Mouse (Mus musculus): Measurements from ENCODE around the gene Nphs2. TPM values are rescaled to one million over a fixed set of nuclear protein-coding genes. Genes with fewer than 3 reads are reported as not detected.
"Not testable (repeated sequence)": the region's sequence is repeated elsewhere in the genome, so short reads cannot be mapped to it uniquely, and the experiment has no call there.

Nphs2 gene
- polyA plus RNA-seq, 1 experiment from 2014 or later, result 0.13 TPM

GRCm38 (mm10) chr1:156285541-156285896 is 25.0 kb upstream of the Nphs2 start:
- Histone ChIP-seq H3K27me3 (ENCODE audit: control insufficient read depth, insufficient read depth, low read depth, low read length) (no peaks in the 10 kb centered on the region), H3K4me2 (ENCODE audit: low read depth, low read length) (no peak overlapping the region), H3K4me3 (ENCODE audit: low read length) (no peak overlapping the region), H3K9ac (ENCODE audit: low read length) (no peak overlapping the region), H3K27ac (ENCODE audit: low read length) (no peak overlapping the region), H3K36me3 (ENCODE audit: control insufficient read depth, insufficient read depth, low read length) (no peaks in the 10 kb centered on the region), H3K9me3 (ENCODE audit: control insufficient read depth, low read length) (peaks cover 2% of the 10 kb centered on the region; the same call in 1 of the 2 replicates), H3K4me1 (replicated peaks; ENCODE audit: control insufficient read depth, insufficient read depth, low read length) (no peaks in the 10 kb centered on the region)
- ATAC-seq (ENCODE audit: low read depth), result no peak
- WGBS, result 77% methylated on average over 5 of the region's 5 CpGs

GRCm38 (mm10) chr1:156288556-156289221 is 21.8 kb upstream of the Nphs2 start:
- Histone ChIP-seq H3K27ac (ENCODE audit: low read length) (no peak overlapping the region), H3K27me3 (ENCODE audit: control insufficient read depth, insufficient read depth, low read depth, low read length) (no peaks in the 10 kb centered on the region), H3K4me2 (ENCODE audit: low read depth, low read length) (no peak overlapping the region), H3K9me3 (ENCODE audit: control insufficient read depth, low read length) (peaks cover 2% of the 10 kb centered on the region; the same call in 1 of the 2 replicates), H3K4me1 (replicated peaks; ENCODE audit: control insufficient read depth, insufficient read depth, low read length) (no peaks in the 10 kb centered on the region), H3K4me3 (ENCODE audit: low read length) (no peak overlapping the region), H3K36me3 (ENCODE audit: control insufficient read depth, insufficient read depth, low read length) (no peaks in the 10 kb centered on the region), H3K9ac (ENCODE audit: low read length) (no peak overlapping the region)
- WGBS, result 73% methylated on average over 9 of the region's 9 CpGs
- no peak for ATAC-seq (ENCODE audit: low read depth)

- WGBS, result 52% methylated on average over 10 of the region's 10 CpGs
- not testable (repeated sequence) for H3K9me3 ChIP-seq (ENCODE audit: control insufficient read depth, low read length); H3K27ac ChIP-seq (ENCODE audit: low read length); H3K27me3 ChIP-seq (ENCODE audit: control insufficient read depth, insufficient read depth, low read depth, low read length); H3K4me2 ChIP-seq (ENCODE audit: low read depth, low read length); ATAC-seq (ENCODE audit: low read depth); H3K4me3 ChIP-seq (ENCODE audit: low read length); H3K36me3 ChIP-seq (ENCODE audit: control insufficient read depth, insufficient read depth, low read length); H3K4me1 ChIP-seq (replicated peaks; ENCODE audit: control insufficient read depth, insufficient read depth, low read length); H3K9ac ChIP-seq (ENCODE audit: low read length)
These were observed 21.3 kb upstream of the Nphs2 start for GRCm38 (mm10) chr1:156289222-156289587.

GRCm38 (mm10) chr1:156290016-156290415 is 20.5 kb upstream of the Nphs2 start:
- Histone ChIP-seq H3K9me3 (ENCODE audit: control insufficient read depth, low read length) (peaks cover 2% of the 10 kb centered on the region; the same call in 1 of the 2 replicates), H3K9ac (ENCODE audit: low read length) (no peak overlapping the region), H3K4me3 (ENCODE audit: low read length) (no peak overlapping the region), H3K4me1 (replicated peaks; ENCODE audit: control insufficient read depth, insufficient read depth, low read length) (no peaks in the 10 kb centered on the region), H3K27ac (ENCODE audit: low read length) (no peak overlapping the region), H3K36me3 (ENCODE audit: control insufficient read depth, insufficient read depth, low read length) (no peaks in the 10 kb centered on the region), H3K27me3 (ENCODE audit: control insufficient read depth, insufficient read depth, low read depth, low read length) (no peaks in the 10 kb centered on the region), H3K4me2 (ENCODE audit: low read depth, low read length) (no peak overlapping the region)
- WGBS, result 69% methylated on average over 6 of the region's 6 CpGs
- no peak for ATAC-seq (ENCODE audit: low read depth)

- Histone ChIP-seq H3K4me2 (ENCODE audit: low read depth, low read length) (peak within 1 kb of the TSS; percentile 99), H3K9me3 (ENCODE audit: control insufficient read depth, low read length) (peaks cover 5% of the 10 kb centered on the region), H3K36me3 (ENCODE audit: control insufficient read depth, insufficient read depth, low read length) (no peaks in the 10 kb centered on the region), H3K9ac (ENCODE audit: low read length) (peak within 1 kb of the TSS; percentile 61), H3K27ac (ENCODE audit: low read length) (no peak within 1 kb of the TSS), H3K27me3 (ENCODE audit: control insufficient read depth, insufficient read depth, low read depth, low read length) (peaks cover 40% of the 10 kb centered on the region), H3K4me1 (replicated peaks; ENCODE audit: control insufficient read depth, insufficient read depth, low read length) (no peaks in the 10 kb centered on the region; the same call in 1 of the 2 replicates), H3K4me3 (ENCODE audit: low read length) (peak within 1 kb of the TSS; percentile 66)
- under 1% methylated on average over 69 of the region's 85 CpGs for whole genome bisulfite sequencing
- peak; percentile 79 for ATAC-seq (ENCODE audit: low read depth)
These were observed 7.4 kb upstream of the Nphs2 start, which contains the start of gene Tdrd5 for GRCm38 (mm10) chr1:156302911-156303749. Gene Tdrd5, minus strand, starts transcription at chr1:156303664.

GRCm38 (mm10) chr1:156308595-156308994 is 1.9 kb upstream of the Nphs2 start:
- H3K27ac ChIP-seq (ENCODE audit: low read length), result no peak overlapping the region

GRCm38 (mm10) chr1:156323126-156323525 is 12.6 kb downstream of the Nphs2 start:
- no peak overlapping the region for H3K27ac ChIP-seq (ENCODE audit: low read length)
- H3K9ac ChIP-seq (ENCODE audit: low read length), result no peak overlapping the region
- 81% methylated on average over 9 of the region's 9 CpGs for WGBS
- H3K9me3 ChIP-seq (ENCODE audit: control insufficient read depth, low read length), result no peaks in the 10 kb centered on the region
- no peak overlapping the region for H3K4me3 ChIP-seq (ENCODE audit: low read length)
- no peaks in the 10 kb centered on the region for H3K36me3 ChIP-seq (ENCODE audit: control insufficient read depth, insufficient read depth, low read length)
- no peaks in the 10 kb centered on the region for H3K27me3 ChIP-seq (ENCODE audit: control insufficient read depth, insufficient read depth, low read depth, low read length)
- no peak for ATAC-seq (ENCODE audit: low read depth)
- H3K4me1 ChIP-seq (replicated peaks; ENCODE audit: control insufficient read depth, insufficient read depth, low read length), result no peaks in the 10 kb centered on the region
- H3K4me2 ChIP-seq (ENCODE audit: low read depth, low read length), result no peak overlapping the region

More at GRCm38 (mm10) chr1:156308595-156308994, 1.9 kb upstream of the Nphs2 start:
- Histone ChIP-seq H3K9ac (ENCODE audit: low read length) (no peak overlapping the region), H3K9me3 (ENCODE audit: control insufficient read depth, low read length) (no peaks in the 10 kb centered on the region), H3K36me3 (ENCODE audit: control insufficient read depth, insufficient read depth, low read length) (no peaks in the 10 kb centered on the region), H3K27me3 (ENCODE audit: control insufficient read depth, insufficient read depth, low read depth, low read length) (peaks cover 37% of the 10 kb centered on the region), H3K4me1 (replicated peaks; ENCODE audit: control insufficient read depth, insufficient read depth, low read length) (peaks cover 4% of the 10 kb centered on the region; the same call in 1 of the 2 replicates), H3K4me2 (ENCODE audit: low read depth, low read length) (no peak overlapping the region), H3K4me3 (ENCODE audit: low read length) (no peak overlapping the region)
- WGBS, result 68% methylated on average over 1 of the region's 1 CpGs
- ATAC-seq (ENCODE audit: low read depth), result no peak

- Histone ChIP-seq H3K36me3 (ENCODE audit: control insufficient read depth, insufficient read depth, low read length) (no peaks in the 10 kb centered on the region), H3K4me2 (ENCODE audit: low read depth, low read length) (no peak overlapping the region), H3K4me3 (ENCODE audit: low read length) (no peak overlapping the region), H3K9me3 (ENCODE audit: control insufficient read depth, low read length) (no peaks in the 10 kb centered on the region), H3K27me3 (ENCODE audit: control insufficient read depth, insufficient read depth, low read depth, low read length) (no peaks in the 10 kb centered on the region), H3K9ac (ENCODE audit: low read length) (no peak overlapping the region), H3K27ac (ENCODE audit: low read length) (no peak overlapping the region), H3K4me1 (replicated peaks; ENCODE audit: control insufficient read depth, insufficient read depth, low read length) (no peaks in the 10 kb centered on the region)
- no peak for ATAC-seq (ENCODE audit: low read depth)
- WGBS, result 59% methylated on average over 4 of the region's 4 CpGs
These were observed 30.3 kb downstream of the Nphs2 start for GRCm38 (mm10) chr1:156340847-156341246.

GRCm38 (mm10) chr1:156344433-156344832 is 33.9 kb downstream of the Nphs2 start:
- H3K27me3 ChIP-seq (ENCODE audit: control insufficient read depth, insufficient read depth, low read depth, low read length), result no peaks in the 10 kb centered on the region
- H3K4me2 ChIP-seq (ENCODE audit: low read depth, low read length), result no peak overlapping the region
- H3K9me3 ChIP-seq (ENCODE audit: control insufficient read depth, low read length), result no peaks in the 10 kb centered on the region
- H3K9ac ChIP-seq (ENCODE audit: low read length), result no peak overlapping the region
- ATAC-seq (ENCODE audit: low read depth), result no peak
- 40% methylated on average over 4 of the region's 4 CpGs for WGBS
- no peak overlapping the region for H3K27ac ChIP-seq (ENCODE audit: low read length)
- no peaks in the 10 kb centered on the region for H3K36me3 ChIP-seq (ENCODE audit: control insufficient read depth, insufficient read depth, low read length)
- H3K4me1 ChIP-seq (replicated peaks; ENCODE audit: control insufficient read depth, insufficient read depth, low read length), result no peaks in the 10 kb centered on the region
- no peak overlapping the region for H3K4me3 ChIP-seq (ENCODE audit: low read length)
